Mouse (Mus musculus) ES-Bruce4 (cell line): Measurements from ENCODE around the gene Dst. TPM values are rescaled to one million over a fixed set of nuclear protein-coding genes. Genes with fewer than 3 reads are reported as not detected.

Experiments used
- H3K27ac ChIP-seq: 2 replicates; pipeline ENCODE4 v1.5.1; 2012; ENCODE audit warnings: low read length, inconsistent platforms; ENCODE audit not compliant: insufficient read depth
- H3K27me3 ChIP-seq: 2 replicates; pipeline ENCODE4 v1.6.1; 2012; ENCODE audit warnings: mild to moderate bottlenecking, low read length, inconsistent platforms; ENCODE audit not compliant: control insufficient read depth, poor library complexity, insufficient read depth, severe bottlenecking
- H3K36me3 ChIP-seq: 2 replicates; pipeline ENCODE4 v1.6.1; 2012; ENCODE audit warnings: inconsistent platforms, mild to moderate bottlenecking, low read length, moderate library complexity; ENCODE audit not compliant: control insufficient read depth, poor library complexity, insufficient read depth, severe bottlenecking
- H3K4me1 ChIP-seq: one replicate; pipeline ENCODE4 v1.8.1; 2011; ENCODE audit warnings: low read length; ENCODE audit not compliant: control insufficient read depth, insufficient read depth
- H3K4me3 ChIP-seq: 2 replicates; pipeline ENCODE4 v1.5.1; 2011; ENCODE audit warnings: low read depth, mild to moderate bottlenecking, low read length
- H3K9ac ChIP-seq: 2 replicates; pipeline ENCODE4 v1.6.1; 2012; ENCODE audit warnings: low read depth, mild to moderate bottlenecking, inconsistent platforms; ENCODE audit not compliant: poor library complexity, severe bottlenecking
- H3K9me3 ChIP-seq: replicated peaks from 2 replicates; pipeline ENCODE4 v1.6.1; 2012; ENCODE audit warnings: mild to moderate bottlenecking, low read length, inconsistent platforms; ENCODE audit not compliant: control insufficient read depth, poor library complexity, insufficient read depth, severe bottlenecking
- CTCF ChIP-seq: IDR thresholded peaks from one replicate; pipeline ENCODE4 v1.8.1; 2011; ENCODE audit warnings: low read depth, low read length
- EP300 ChIP-seq: IDR thresholded peaks from 2 replicates; pipeline ENCODE4 v1.6.1; 2011; ENCODE audit warnings: low read depth, low read length; ENCODE audit not compliant: insufficient read depth
- POLR2A ChIP-seq: IDR thresholded peaks from one replicate; pipeline ENCODE4 v1.8.1; 2011; ENCODE audit warnings: low read length; ENCODE audit not compliant: insufficient read depth
- polyA plus RNA-seq: library from polyadenylated mRNA; stranded (reverse); fragments of >200 nt; gene quantifications from 2 replicates; pipeline ENCODE4 v1.2.4, GENCODE M21; 2011; ENCODE audit warnings: low read depth; ENCODE audit not compliant: missing spikeins, insufficient read depth, insufficient read length

The Dst gene
- polyA plus RNA-seq, 1 experiment, result 296 TPM

DNA sequence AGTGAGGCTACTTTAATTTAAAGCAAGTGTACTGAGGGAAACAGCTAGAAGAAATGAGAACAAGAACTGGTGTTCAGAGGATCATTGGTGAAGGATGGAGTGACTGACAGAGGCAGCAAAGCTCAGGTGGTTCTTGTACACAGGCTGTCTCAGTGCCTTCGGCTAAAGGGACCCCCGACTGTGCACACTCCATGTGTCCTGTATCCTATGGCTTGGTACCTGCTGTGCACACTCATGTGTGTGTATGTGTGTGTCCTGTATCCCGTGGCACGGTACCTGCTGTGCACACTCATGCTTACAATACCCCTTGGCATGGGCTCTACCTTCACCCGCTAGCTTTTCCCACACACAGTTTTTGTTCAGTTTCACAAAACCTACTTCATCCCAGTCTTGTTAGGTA is 217.1 kb downstream of the Dst start:
- Histone ChIP-seq H3K4me1 (no peaks in the 10 kb centered on the region), H3K27me3 (no peaks in the 10 kb centered on the region), H3K9me3 (no peaks in the 10 kb centered on the region), H3K4me3 (no peak overlapping the region), H3K36me3 (peaks cover 15% of the 10 kb centered on the region), H3K9ac (no peak overlapping the region), H3K27ac (no peak overlapping the region)
- TF ChIP-seq EP300 (no peak), CTCF (no peak), POLR2A (no peak)

DNA sequence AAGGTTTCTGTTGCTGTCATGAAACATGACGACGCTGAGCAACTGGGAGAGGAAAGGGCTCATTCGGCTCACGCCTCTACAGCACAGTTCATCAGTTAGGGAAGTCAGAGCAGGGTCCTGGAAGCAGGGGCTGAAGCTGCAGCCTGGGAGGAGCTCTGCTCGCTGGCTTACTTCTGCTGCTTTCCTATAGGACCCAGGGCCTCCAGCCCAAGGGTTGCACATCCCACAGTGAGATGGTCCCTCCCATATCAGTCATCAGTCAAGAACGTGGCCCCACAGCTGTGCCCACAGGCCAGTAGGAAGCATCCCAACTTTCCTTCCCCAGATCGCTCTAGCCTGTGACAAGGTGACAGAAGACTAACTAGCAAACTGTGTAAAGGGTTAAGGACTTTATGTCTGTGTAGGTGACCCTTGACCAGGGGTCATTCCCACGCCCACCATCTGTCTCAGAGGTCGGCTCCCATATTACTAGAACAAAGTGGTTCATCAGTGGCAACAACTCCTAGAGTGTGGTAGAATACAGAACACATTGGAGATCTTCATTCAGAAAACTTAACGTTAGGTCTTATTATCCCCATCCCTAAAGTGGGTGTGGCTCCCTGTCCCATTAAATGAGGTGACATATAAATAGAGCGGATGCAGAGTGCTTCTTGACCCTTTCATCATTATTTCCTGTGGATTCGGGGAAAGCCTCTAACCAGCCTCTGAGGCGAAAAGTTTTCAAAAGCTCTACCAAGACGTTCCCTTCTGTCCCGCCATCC is 219.9 kb downstream of the Dst start:
- no peaks in the 10 kb centered on the region for H3K9me3 ChIP-seq
- H3K9ac ChIP-seq, result no peak overlapping the region
- H3K27ac ChIP-seq, result no peak overlapping the region
- H3K27me3 ChIP-seq, result no peaks in the 10 kb centered on the region
- no peak overlapping the region for H3K4me3 ChIP-seq
- no peaks in the 10 kb centered on the region for H3K4me1 ChIP-seq
- peaks cover 4% of the 10 kb centered on the region; the same call in 1 of the 2 replicates for H3K36me3 ChIP-seq
- TF ChIP-seq POLR2A (no peak), EP300 (no peak), CTCF (no peak)

DNA sequence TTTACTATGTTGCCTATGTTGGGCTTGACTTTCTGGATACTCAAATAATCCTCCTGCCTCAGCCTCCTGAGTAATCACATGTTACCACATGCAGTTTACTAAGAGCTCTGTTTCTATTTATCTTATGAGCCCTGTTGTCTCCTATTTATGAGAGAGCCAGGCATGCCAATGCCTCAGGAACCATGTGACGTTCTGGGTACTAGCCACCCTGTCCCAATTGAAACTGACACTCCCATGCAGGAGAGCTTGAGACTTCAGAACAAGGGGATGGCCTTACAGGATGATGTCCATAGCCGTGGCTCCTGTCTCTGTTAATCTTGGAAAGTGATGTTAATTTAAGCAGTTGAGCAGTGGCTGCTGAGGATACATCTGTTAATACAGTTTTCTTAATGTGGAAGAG is 220.8 kb downstream of the Dst start:
- H3K4me3 ChIP-seq, result no peak overlapping the region
- TF ChIP-seq CTCF (no peak), POLR2A (no peak), EP300 (no peak)

DNA sequence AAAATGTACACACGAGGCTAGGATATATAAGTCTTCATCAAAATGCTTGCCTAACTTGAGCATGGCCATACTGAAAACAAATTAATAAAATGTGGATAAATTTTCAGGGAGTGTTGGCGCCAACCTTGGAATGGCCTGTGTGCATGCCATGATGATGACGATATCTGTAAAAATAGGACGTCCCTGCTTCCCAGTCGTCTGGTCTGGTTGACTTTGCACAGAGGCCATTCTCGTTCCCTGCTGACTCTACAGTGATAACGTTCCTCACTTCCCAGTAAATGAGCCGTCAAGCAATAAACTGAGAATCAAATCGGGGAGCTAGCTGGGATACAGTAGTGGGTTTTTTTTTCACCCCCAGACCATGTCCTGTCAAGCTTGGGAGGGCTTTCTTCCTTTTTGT is 221.7 kb downstream of the Dst start:
- H3K4me3 ChIP-seq, result no peak overlapping the region
- no peak overlapping the region for H3K9ac ChIP-seq
- no peak for TF ChIP-seq EP300
- TF ChIP-seq CTCF, result no peak
- TF ChIP-seq POLR2A, result no peak
- H3K9me3 ChIP-seq, result no peaks in the 10 kb centered on the region
- H3K4me1 ChIP-seq, result no peaks in the 10 kb centered on the region
- H3K27ac ChIP-seq, result no peak overlapping the region
- no peaks in the 10 kb centered on the region for H3K36me3 ChIP-seq
- H3K27me3 ChIP-seq, result no peaks in the 10 kb centered on the region

More for the DNA sequence above, 220.8 kb downstream of the Dst start:
- Histone ChIP-seq H3K4me1 (no peaks in the 10 kb centered on the region), H3K9ac (no peak overlapping the region), H3K9me3 (no peaks in the 10 kb centered on the region), H3K36me3 (peaks cover 4% of the 10 kb centered on the region; the same call in 1 of the 2 replicates), H3K27ac (no peak overlapping the region), H3K27me3 (no peaks in the 10 kb centered on the region)

DNA sequence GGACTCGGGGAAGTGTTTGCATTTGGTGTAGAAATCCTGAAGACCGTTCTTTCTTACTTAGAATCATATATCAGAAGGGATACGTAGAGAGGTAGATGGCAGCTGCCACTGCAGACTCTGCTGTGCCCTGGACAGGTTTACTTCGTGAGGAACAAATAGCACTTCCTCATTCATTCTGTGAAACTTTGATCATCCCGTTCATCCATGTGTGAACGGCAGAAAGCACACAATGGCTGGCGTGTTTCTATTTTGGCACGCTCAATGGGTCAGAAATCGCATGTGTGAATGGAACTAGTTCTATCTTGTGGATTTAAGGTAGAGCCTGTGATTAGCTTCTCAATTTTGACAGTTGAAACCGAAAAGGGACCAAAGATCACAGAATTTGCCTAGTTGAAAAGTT is 222.8 kb downstream of the Dst start:
- Histone ChIP-seq H3K27me3 (no peaks in the 10 kb centered on the region), H3K27ac (no peak overlapping the region), H3K4me3 (no peak overlapping the region), H3K36me3 (peaks cover 9% of the 10 kb centered on the region), H3K9ac (no peak overlapping the region), H3K4me1 (no peaks in the 10 kb centered on the region), H3K9me3 (no peaks in the 10 kb centered on the region)
- TF ChIP-seq CTCF (no peak), POLR2A (no peak), EP300 (no peak)

DNA sequence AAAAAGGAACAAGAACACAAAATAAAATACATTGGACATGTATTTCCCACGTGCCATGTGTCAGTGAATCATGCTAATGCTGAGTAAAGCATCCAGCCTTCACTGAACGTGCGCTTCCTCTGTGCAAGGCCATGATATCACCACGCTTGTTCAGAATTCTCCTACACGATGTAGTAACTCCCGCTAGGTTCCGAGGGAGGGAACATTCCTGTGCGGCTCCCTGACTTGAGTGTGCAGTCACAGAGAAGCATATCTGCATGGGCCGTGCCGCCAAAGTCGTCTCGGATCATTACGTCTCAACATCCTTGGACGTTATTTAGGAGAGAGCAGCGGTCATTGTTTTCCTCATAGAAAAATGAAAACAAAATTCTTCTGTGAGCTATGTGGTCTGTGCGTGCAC is 224.8 kb downstream of the Dst start:
- TF ChIP-seq EP300 (no peak), CTCF (no peak), POLR2A (no peak)
- Histone ChIP-seq H3K27me3 (no peaks in the 10 kb centered on the region), H3K9me3 (no peaks in the 10 kb centered on the region)

More for the DNA sequence above, 224.8 kb downstream of the Dst start:
- Histone ChIP-seq H3K4me1 (no peaks in the 10 kb centered on the region), H3K4me3 (no peak overlapping the region), H3K27ac (no peak overlapping the region), H3K36me3 (peaks cover 9% of the 10 kb centered on the region), H3K9ac (no peak overlapping the region)
